Mouse (Mus musculus) kidney, postnatal 0 days (tissue): ENCODE measurements at regions not wholly inside any gene's neighbourhood (a gene's known extent, or its start where the extent isn't known, plus 50 kb on each side); places are given as distances from the start of the nearest gene placed in this dataset.

ENCODE experiments used
- ATAC-seq: fragments of 200-750 bp; cut with Nextera tagmentation; replicated peaks from 2 replicates; pipeline ENCODE4 v1.8.0; 2017; ENCODE audit warnings: low read depth, moderate number of reproducible peaks, moderate TSS enrichment, moderate library complexity; ENCODE audit not compliant: low FRiP score
- DNase-seq: peaks from one replicate; pipeline ENCODE4 v3.0.0-alpha.2; 2016; ENCODE audit warnings: low spot score
- H3K27ac ChIP-seq: fragments of 300-500 bp; sonication (generic); 2 replicates; pipeline ENCODE4 v1.5.1; 2014; ENCODE audit warnings: mild to moderate bottlenecking
- H3K27me3 ChIP-seq: fragments of 300-500 bp; sonication (generic); 2 replicates; pipeline ENCODE4 v1.6.1; 2014; ENCODE audit warnings: low read length, mixed read lengths; ENCODE audit not compliant: insufficient read depth
- H3K36me3 ChIP-seq: fragments of 300-500 bp; sonication (generic); 2 replicates; pipeline ENCODE4 v1.6.1; 2014; ENCODE audit warnings: low read length, mixed read lengths; ENCODE audit not compliant: insufficient read depth
- H3K4me1 ChIP-seq: fragments of 300-500 bp; sonication (generic); replicated peaks from 2 replicates; pipeline ENCODE4 v1.6.1; 2014; ENCODE audit warnings: antibody characterized with exemption, low read length, mixed read lengths; ENCODE audit not compliant: insufficient read depth
- H3K4me2 ChIP-seq: fragments of 300-500 bp; sonication (generic); 2 replicates; pipeline ENCODE4 v1.6.1; 2014; ENCODE audit warnings: mild to moderate bottlenecking, low read length, moderate library complexity, mixed read lengths
- H3K4me3 ChIP-seq: fragments of 300-500 bp; sonication (generic); replicated peaks from 2 replicates; pipeline ENCODE4 v1.5.1; 2014; ENCODE audit warnings: low read depth, low read length
- H3K9ac ChIP-seq: fragments of 300-500 bp; sonication (generic); 2 replicates; pipeline ENCODE4 v1.6.1; 2014; ENCODE audit warnings: low read depth, low read length
- H3K9me3 ChIP-seq: fragments of 300-500 bp; sonication (generic); replicated peaks from 2 replicates; pipeline ENCODE4 v1.6.1; 2016; ENCODE audit warnings: low read length, inconsistent platforms, mixed read lengths
- CTCF ChIP-seq: IDR thresholded peaks from 2 replicates; pipeline ENCODE4 v1.5.1; 2016; ENCODE audit warnings: antibody characterized with exemption, low read depth, mild to moderate bottlenecking, moderate library complexity
- WGBS: fragments of 180-500 bp; shearing (Covaris S2); extraction: QIAGEN DNeasy Blood & Tissue Kit; methylation state at CpG from one replicate; pipeline ENCODE4 v1.1.7; 2014; 5-methylcytosine and 5-hydroxymethylcytosine counted together

GRCm38 (mm10) chr13:101847879-101848600 is 80.0 kb upstream of the Pik3r1 start:
- Histone ChIP-seq H3K27ac (no peak overlapping the region), H3K9me3 (no peaks in the 10 kb centered on the region), H3K4me3 (no peak overlapping the region), H3K36me3 (no peaks in the 10 kb centered on the region), H3K27me3 (no peaks in the 10 kb centered on the region), H3K4me1 (no peaks in the 10 kb centered on the region), H3K4me2 (no peak overlapping the region), H3K9ac (no peak overlapping the region)
- ATAC-seq (no peak), DNase-seq (peak; percentile 24)
- TF ChIP-seq CTCF, result no peak
- WGBS, result 65% methylated on average over 12 of the region's 12 CpGs

- no peak for ATAC-seq
- Histone ChIP-seq H3K9me3 (no peaks in the 10 kb centered on the region), H3K27me3 (no peaks in the 10 kb centered on the region), H3K4me3 (no peak overlapping the region), H3K36me3 (no peaks in the 10 kb centered on the region), H3K4me1 (no peaks in the 10 kb centered on the region), H3K27ac (no peak overlapping the region), H3K4me2 (no peak overlapping the region), H3K9ac (no peak overlapping the region)
- no peak for DNase-seq
- 60% methylated on average over 2 of the region's 2 CpGs for WGBS
- no peak for TF ChIP-seq CTCF
Measured at GRCm38 (mm10) chr13:101848601-101849147, 80.7 kb upstream of the Pik3r1 start.

- ATAC-seq (no peak), DNase-seq (no peak)
- no peaks in the 10 kb centered on the region for H3K9me3 ChIP-seq
- H3K4me1 ChIP-seq, result no peaks in the 10 kb centered on the region
- 80% methylated on average over 6 of the region's 6 CpGs for WGBS
- H3K4me3 ChIP-seq, result no peak overlapping the region
- H3K27me3 ChIP-seq, result no peaks in the 10 kb centered on the region
- TF ChIP-seq CTCF, result no peak
- H3K4me2 ChIP-seq, result no peak overlapping the region
- no peak overlapping the region for H3K9ac ChIP-seq
- no peak overlapping the region for H3K27ac ChIP-seq
- no peaks in the 10 kb centered on the region for H3K36me3 ChIP-seq
Measured at GRCm38 (mm10) chr13:101849416-101849815, 81.4 kb upstream of the Pik3r1 start.

GRCm38 (mm10) chr13:101851329-101851728 is 83.3 kb upstream of the Pik3r1 start:
- H3K27ac ChIP-seq, result no peak overlapping the region
- no peaks in the 10 kb centered on the region for H3K9me3 ChIP-seq
- H3K36me3 ChIP-seq, result no peaks in the 10 kb centered on the region
- H3K4me3 ChIP-seq, result no peak overlapping the region
- 77% methylated on average over 6 of the region's 6 CpGs for WGBS
- no peaks in the 10 kb centered on the region for H3K27me3 ChIP-seq
- DNase-seq (no peak), ATAC-seq (no peak)
- no peak overlapping the region for H3K4me2 ChIP-seq
- no peaks in the 10 kb centered on the region for H3K4me1 ChIP-seq
- H3K9ac ChIP-seq, result no peak overlapping the region
- TF ChIP-seq CTCF, result no peak

GRCm38 (mm10) chr13:101852960-101853359 is 84.9 kb upstream of the Pik3r1 start:
- H3K4me2 ChIP-seq, result no peak overlapping the region
- no peaks in the 10 kb centered on the region for H3K36me3 ChIP-seq
- no peak for TF ChIP-seq CTCF
- H3K4me3 ChIP-seq, result no peak overlapping the region
- 93% methylated on average over 5 of the region's 5 CpGs for WGBS
- H3K27me3 ChIP-seq, result no peaks in the 10 kb centered on the region
- ATAC-seq, result no peak
- no peak overlapping the region for H3K27ac ChIP-seq
- H3K9me3 ChIP-seq, result no peaks in the 10 kb centered on the region
- no peaks in the 10 kb centered on the region for H3K4me1 ChIP-seq
- no peak for DNase-seq
- no peak overlapping the region for H3K9ac ChIP-seq

- no peak for ATAC-seq
- H3K36me3 ChIP-seq, result no peaks in the 10 kb centered on the region
- WGBS, result 78% methylated on average over 9 of the region's 9 CpGs
- no peak for TF ChIP-seq CTCF
- DNase-seq, result no peak
- H3K27me3 ChIP-seq, result no peaks in the 10 kb centered on the region
- no peak overlapping the region for H3K4me3 ChIP-seq
- H3K27ac ChIP-seq, result no peak overlapping the region
- no peaks in the 10 kb centered on the region for H3K9me3 ChIP-seq
- H3K9ac ChIP-seq, result no peak overlapping the region
- H3K4me2 ChIP-seq, result no peak overlapping the region
- H3K4me1 ChIP-seq, result no peaks in the 10 kb centered on the region
Measured at GRCm38 (mm10) chr13:101855141-101855540, 87.1 kb upstream of the Pik3r1 start.
